Mouse (Mus musculus) midbrain, embryonic 16.5 days (tissue): ENCODE data around the gene Myrf. TPM values are rescaled to one million over a fixed set of nuclear protein-coding genes. Genes with fewer than 3 reads are reported as not detected.

Experiments
- microRNA-seq: library from miRNA; unstranded; fragments of <30 nt; microRNA quantifications from one replicate; pipeline ENCODE4, GENCODE M21; 2017
- polyA plus RNA-seq: library from polyadenylated mRNA; unstranded; fragments of >200 nt; fragmentation: Nextera tagmentation; extraction: Ambion mirVana; gene quantifications from 2 replicates; pipeline ENCODE4 v1.2.1, GENCODE M21; 2015

The Myrf gene
- polyA plus RNA-seq, 1 experiment from 2014 or later = 0.82 TPM

Small RNA genes lying within 50 kb of the gene (microRNA-seq; reads per million reads assigned to microRNA genes)
- 1.4 reads per million for gene Mir6993

Other genes starting within 250 kb of the Myrf start
- gene Best1, start 239.1 kb downstream of the Myrf start, polyA plus RNA-seq = 2.9 TPM in 2 replicates
- 21.4 and 21.8 TPM in 2 replicates for gene Rab3il1, start 239.1 kb downstream of the Myrf start, polyA plus RNA-seq
- gene Fads3, start 199.2 kb downstream of the Myrf start, polyA plus RNA-seq = 31.6 and 38.2 TPM in 2 replicates
- 215 and 256 TPM in 2 replicates for gene Fads2, start 139.0 kb downstream of the Myrf start, polyA plus RNA-seq
- gene Fads1, start 57.9 kb downstream of the Myrf start, polyA plus RNA-seq = 181 and 190 TPM in 2 replicates
- 278 and 290 TPM in 2 replicates for gene Tmem258, start 36.7 kb downstream of the Myrf start, polyA plus RNA-seq
- gene Fen1, start 36.6 kb downstream of the Myrf start, polyA plus RNA-seq = 19.5 and 21.9 TPM in 2 replicates
- 11.8 and 14.1 TPM in 2 replicates for gene Dagla, start 64.1 kb upstream of the Myrf start, polyA plus RNA-seq
- gene Syt7, start 148.3 kb upstream of the Myrf start, polyA plus RNA-seq = 13.6 and 15.5 TPM in 2 replicates
- 1.9 and 2.0 TPM in 2 replicates for gene Lrrc10b, start 216.7 kb upstream of the Myrf start, polyA plus RNA-seq
- 3.6 and 5.9 TPM in 2 replicates for gene Ppp1r32, start 242.2 kb upstream of the Myrf start, polyA plus RNA-seq